Mouse (Mus musculus): ENCODE measurements at regions not wholly inside any gene's neighbourhood (a gene's known extent, or its start where the extent isn't known, plus 50 kb on each side); places are given as distances from the start of the nearest gene placed in this dataset.
"Not testable (repeated sequence)": the region's sequence is repeated elsewhere in the genome, so short reads cannot be mapped to it uniquely, and the experiment has no call there.

- in situ Hi-C loops (cut with MboI, MseI) = loop anchor here (10.0 kb wide), 1 partner anchor 1802 kb away; no protein-coding TSS in a partner anchor
Measured at GRCm38 (mm10) chr17:69786985-69787384, 181.9 kb upstream of the Dlgap1 start.

- in situ Hi-C loops (cut with MboI, MseI) = no loop called here
Measured at GRCm38 (mm10) chr17:69821473-69821872, 147.4 kb upstream of the Dlgap1 start.

- in situ Hi-C loops (cut with MboI, MseI) = no loop called here
Measured at GRCm38 (mm10) chr17:69821901-69822300, 147.0 kb upstream of the Dlgap1 start.

- in situ Hi-C loops (cut with MboI, MseI) = no loop called here
Measured at GRCm38 (mm10) chr17:69822921-69823320, 146.0 kb upstream of the Dlgap1 start.

GRCm38 (mm10) chr17:69841308-69841707 is 127.6 kb upstream of the Dlgap1 start:
- in situ Hi-C loops (cut with MboI, MseI) = no loop called here

GRCm38 (mm10) chr17:69848306-69848705 is 120.6 kb upstream of the Dlgap1 start:
- in situ Hi-C loops (cut with MboI, MseI) = no loop called here

GRCm38 (mm10) chr17:69850075-69850474 is 118.8 kb upstream of the Dlgap1 start:
- in situ Hi-C loops (cut with MboI, MseI) = no loop called here

GRCm38 (mm10) chr17:69879958-69880357 is 88.9 kb upstream of the Dlgap1 start:
- in situ Hi-C loops (cut with MboI, MseI) = not testable (repeated sequence)

GRCm38 (mm10) chr17:69893980-69894379 is 74.9 kb upstream of the Dlgap1 start:
- in situ Hi-C loops (cut with MboI, MseI) = no loop called here

All from T-helper 2 cell (primary cell).